In the genomic region with DNA sequence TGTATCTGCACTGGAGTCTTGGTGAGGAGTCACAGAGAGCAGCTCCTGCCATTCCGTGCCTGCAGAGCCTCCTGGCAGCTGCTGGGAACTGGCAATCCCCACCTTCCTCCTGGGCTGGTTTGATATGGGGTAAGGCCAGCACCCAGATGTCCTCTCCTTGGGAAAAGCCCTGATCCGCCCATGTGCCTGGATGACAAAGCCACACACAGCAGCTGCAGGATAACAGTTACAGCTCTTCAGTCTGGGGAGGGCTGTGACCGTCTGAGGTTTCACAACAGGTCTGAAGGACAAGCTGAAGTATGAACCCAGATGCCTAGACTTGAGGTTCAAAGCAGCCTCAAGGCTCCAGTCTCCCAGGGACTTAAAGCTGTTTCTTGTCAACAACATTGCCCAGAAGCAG, we compare ENCODE assay signal across 15 mouse cellular contexts. TPM values are rescaled to one million over a fixed set of nuclear protein-coding genes. Genes with fewer than 3 reads are reported as not detected.
A peak's percentile ranks its signal among the peaks of the same experiment; 100 is the strongest.
DNase-seq lines count a peak whose midpoint lies in the region; ATAC-seq and TF ChIP-seq lines count a peak whose summit lies in the region.
"Had no signal": no experiment of that assay in that cellular context is flagged by ENCODE, and none has a peak within 500 bp of the region (broad histone marks: within the 10 kb centered on the region; RNA-seq: fewer than 3 reads in every experiment).

No protein-coding gene starts in this region.

- WGBS in lung, postnatal 0 days: 55% methylated on average over 3 of the region's 3 CpGs

- no peaks in the 10 kb centered on the region for H3K36me3 ChIP-seq in lung, postnatal 0 days (ENCODE audit: insufficient read depth, low read length)
- H3K36me3 ChIP-seq: forebrain, embryonic 10.5 days; G1E; hindbrain, embryonic 12.5 days; neural tube, embryonic 12.5 days had no signal

- no peak overlapping the region for H3K4me3 ChIP-seq in lung, postnatal 0 days (ENCODE audit: low read depth, low read length)
- H3K4me3 ChIP-seq in layer of hippocampus, adult 2 months: no peak overlapping the region
- H3K4me3 ChIP-seq: forebrain, embryonic 10.5 days; hindbrain, embryonic 12.5 days; neural tube, embryonic 12.5 days had no signal

- H3K27ac ChIP-seq in lung, postnatal 0 days (ENCODE audit: low read length): peak overlapping the region; percentile 35
- no peak overlapping the region for H3K27ac ChIP-seq in layer of hippocampus, adult 2 months
- H3K27ac ChIP-seq: forebrain, embryonic 10.5 days; hindbrain, embryonic 12.5 days; neural tube, embryonic 12.5 days had no signal

- no peak overlapping the region for H3K9ac ChIP-seq in lung, postnatal 0 days (replicated peaks; ENCODE audit: low read depth)
- H3K9ac ChIP-seq: hindbrain, embryonic 12.5 days; neural tube, embryonic 12.5 days had no signal

- TF ChIP-seq EP300 in lung, postnatal 0 days (IDR thresholded peaks at IDR 0.05): 0 out of 2 replicates have a peak, but pooled peaks have one; percentile 61

- no peaks in the 10 kb centered on the region for H3K27me3 ChIP-seq in lung, postnatal 0 days (replicated peaks; ENCODE audit: insufficient read depth, low read length)

- TF ChIP-seq CTCF in lung, postnatal 0 days (IDR thresholded peaks at IDR 0.05): no peak
- no peak for TF ChIP-seq CTCF in layer of hippocampus, adult 2 months (conservative IDR thresholded peaks at IDR 0.05)

- DNase-seq in adrenal gland, adult (ENCODE audit: inconsistent age in 2 of 2, low spot score in 1 of 2): peak; percentile 52 to 83
- DNase-seq in adrenal gland, postnatal 4 days (ENCODE audit: low spot score in 2 of 2): no peak
- peak; percentile 20 for DNase-seq in 3T3-L1 (ENCODE audit: low read depth, low spot score)
- peak; percentile 88 for DNase-seq in lung, postnatal 0 days (ENCODE audit: low spot score)
- DNase-seq in T-cell, adult 2 months (ENCODE audit: low spot score): no peak
- no peak for DNase-seq in layer of hippocampus, adult 2 months (ENCODE audit: low spot score in 2 of 2)
- DNase-seq in gastrocnemius, postnatal 25 days: no peak
- DNase-seq: kidney, postnatal 25 days; thymus, adult 2 months had no signal

- peaks cover 30% of the 10 kb centered on the region for H3K4me1 ChIP-seq in lung, postnatal 0 days (ENCODE audit: insufficient read depth, low read depth, low read length)

- no peak overlapping the region for H3K4me2 ChIP-seq in lung, postnatal 0 days (replicated peaks; ENCODE audit: low read depth, low read length)
- H3K4me2 ChIP-seq: hindbrain, embryonic 12.5 days; midbrain, embryonic 11.5 days; neural tube, embryonic 12.5 days had no signal

- H3K9me3 ChIP-seq in lung, postnatal 0 days (ENCODE audit: low read length): no peaks in the 10 kb centered on the region
- H3K9me3 ChIP-seq: G1E; hindbrain, embryonic 12.5 days; neural tube, embryonic 12.5 days had no signal

- ATAC-seq in granulocyte monocyte progenitor cell, adult 5-6 weeks (replicated peaks; ENCODE audit: poor library complexity, severe bottlenecking): peak; percentile 31
- peak; percentile 66 for ATAC-seq in lung, postnatal 0 days

RNA-seq across cellular contexts. Expression of a gene that starts 6.8 kb away (rescaled TPM):
- 10 to 100 TPM; 68.7 to 73.7 TPM for total RNA-seq in adrenal gland, postnatal 4 days (2021)
- total RNA-seq in granulocyte monocyte progenitor cell, adult 5-6 weeks (2014; fragmentation: Nextera tagmentation): 17.7 and 22.8 TPM in 2 replicates
- total RNA-seq in granulocyte monocyte progenitor cell, adult 5-6 weeks (2017): 11.3 and 23.5 TPM in 2 replicates
- polyA plus RNA-seq in lung, postnatal 0 days (2015; fragmentation: Nextera tagmentation; extraction: Ambion mirVana): 94.1 and 106 TPM in 2 replicates
- 10 to 100 TPM; 17.2 to 17.9 TPM for total RNA-seq in layer of hippocampus, adult 2 months (2021)
- 10 to 100 TPM in 1 of 2 experiments, 1 to 10 TPM in 1; 9.1 to 12.0 TPM for total RNA-seq in gastrocnemius, postnatal 25 days (2021)

Comparison
In these comparisons a context has a peak if more than half of its experiments do, and no peak if none do; other contexts are left out.
1. DNase-seq: peak in adrenal gland, adult (2 of 2), 3T3-L1 (single experiment) and lung, postnatal 0 days (single experiment); none in adrenal gland, postnatal 4 days (0 of 2), T-cell, adult 2 months (single experiment), layer of hippocampus, adult 2 months (0 of 2) and gastrocnemius, postnatal 25 days (single experiment).